Mouse (Mus musculus) forebrain, postnatal 0 days (tissue): ENCODE measurements around the gene Sh2d3c. TPM values are rescaled to one million over a fixed set of nuclear protein-coding genes. Genes with fewer than 3 reads are reported as not detected.

Source experiments
- ATAC-seq: fragments of 200-750 bp; cut with Nextera tagmentation; 2 replicates; pipeline ENCODE4 v1.8.0; 2017; ENCODE audit warnings: mild to moderate bottlenecking, moderate library complexity
- DNase-seq: peaks from one replicate; pipeline ENCODE4 v3.0.0-alpha.2; 2015
- H3K27ac ChIP-seq: fragments of 300-500 bp; sonication (generic); 2 replicates; pipeline ENCODE4 v1.5.1; 2014; ENCODE audit warnings: low read depth, mild to moderate bottlenecking, antibody characterized with exemption, low read length, moderate library complexity, mixed read lengths
- H3K27me3 ChIP-seq: fragments of 300-500 bp; sonication (generic); 2 replicates; pipeline ENCODE4 v1.6.1; 2014; ENCODE audit warnings: mild to moderate bottlenecking, low read length, mixed read lengths; ENCODE audit not compliant: insufficient read depth
- H3K36me3 ChIP-seq: fragments of 300-500 bp; sonication (generic); 2 replicates; pipeline ENCODE4 v1.6.1; 2014; ENCODE audit warnings: mild to moderate bottlenecking, moderate library complexity; ENCODE audit not compliant: insufficient read depth
- H3K4me1 ChIP-seq: fragments of 300-500 bp; sonication (generic); 2 replicates; pipeline ENCODE4 v1.6.1; 2014; ENCODE audit warnings: antibody characterized with exemption; ENCODE audit not compliant: insufficient read depth
- H3K4me2 ChIP-seq: fragments of 300-500 bp; sonication (generic); 2 replicates; pipeline ENCODE4 v1.6.1; 2014; ENCODE audit warnings: low read depth, mild to moderate bottlenecking, moderate library complexity
- H3K4me3 ChIP-seq: fragments of 300-500 bp; sonication (generic); 2 replicates; pipeline ENCODE4 v1.5.1; 2014; ENCODE audit warnings: low read depth, low read length, mixed read lengths
- H3K9ac ChIP-seq: fragments of 300-500 bp; sonication (generic); 2 replicates; pipeline ENCODE4 v1.6.1; 2014; ENCODE audit warnings: mild to moderate bottlenecking
- H3K9me3 ChIP-seq: fragments of 300-500 bp; sonication (generic); 2 replicates; pipeline ENCODE4 v1.6.1; 2016; ENCODE audit warnings: low read length
- CTCF ChIP-seq: sonication (generic); IDR thresholded peaks from 2 replicates; pipeline ENCODE4 v1.5.1; 2016; ENCODE audit warnings: antibody characterized with exemption, control low read depth, low read depth
- WGBS: fragments of 180-500 bp; shearing (Covaris S2); extraction: QIAGEN DNeasy Blood & Tissue Kit; methylation state at CpG from one replicate; pipeline ENCODE4 v1.1.7; 2014; 5-methylcytosine and 5-hydroxymethylcytosine counted together
- microRNA counts: library from miRNA; unstranded; fragments of <30 nt; microRNA quantifications from one replicate; lab custom pipeline; 2015
- microRNA-seq, 2 experiments: library from miRNA; unstranded; fragments of <30 nt; microRNA quantifications; one replicate each; pipeline ENCODE4; 2016
- polyA plus RNA-seq: library from polyadenylated mRNA; unstranded; fragments of >200 nt; fragmentation: Nextera tagmentation; extraction: Ambion mirVana; gene quantifications from 2 replicates; pipeline ENCODE4 v1.2.1, GENCODE M21; 2015
- total RNA-seq: library from RNA; depleted of rRNA; stranded (reverse); fragments of >200 nt; gene quantifications from 2 replicates; pipeline ENCODE4 v1.2.3, GENCODE M21; 2014; rRNA removed

The Sh2d3c gene
- total and polyA plus RNA-seq, 2 experiments from 2014 or later: 24.1 to 48.9 TPM

DNA sequence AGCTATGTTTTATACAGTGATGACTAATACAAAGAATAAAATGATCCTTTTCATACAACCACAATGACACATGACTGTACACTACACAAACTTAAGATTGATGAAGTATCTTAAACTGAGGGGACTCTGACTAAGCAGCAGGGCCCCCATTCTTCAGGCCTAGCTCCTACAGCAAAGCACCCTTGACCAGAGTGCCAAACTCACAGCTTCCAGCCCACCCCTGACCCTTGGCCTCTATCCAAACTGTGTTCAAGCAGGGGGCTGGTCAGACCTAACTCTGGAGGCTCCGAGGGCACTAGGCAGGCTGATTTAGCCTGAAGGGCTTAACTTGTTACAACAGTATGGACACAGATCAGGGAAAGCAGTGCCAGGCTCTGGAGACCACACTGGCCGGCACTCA lies 67.7 kb downstream of the Sh2d3c start:
- ATAC-seq (no peak), DNase-seq (no peak)
- Histone ChIP-seq H3K36me3 (peaks cover 35% of the 10 kb centered on the region), H3K4me2 (no peak overlapping the region), H3K4me1 (no peaks in the 10 kb centered on the region), H3K27ac (no peak overlapping the region), H3K4me3 (no peak overlapping the region), H3K9ac (no peak overlapping the region), H3K9me3 (no peaks in the 10 kb centered on the region), H3K27me3 (no peaks in the 10 kb centered on the region)
- no peak for TF ChIP-seq CTCF
- WGBS: 64% methylated on average over 2 of the region's 2 CpGs

GRCm38 (mm10) chr2:32791297-32791696 lies 70.4 kb downstream of the Sh2d3c start:
- H3K4me1 ChIP-seq: no peaks in the 10 kb centered on the region
- ATAC-seq (no peak), DNase-seq (no peak)
- peaks cover 62% of the 10 kb centered on the region for H3K36me3 ChIP-seq
- 54% methylated on average over 6 of the region's 6 CpGs for WGBS
- no peak overlapping the region for H3K9ac ChIP-seq
- H3K4me3 ChIP-seq: no peak overlapping the region
- no peaks in the 10 kb centered on the region for H3K27me3 ChIP-seq
- H3K9me3 ChIP-seq: no peaks in the 10 kb centered on the region
- H3K27ac ChIP-seq: no peak overlapping the region
- H3K4me2 ChIP-seq: no peak overlapping the region
- TF ChIP-seq CTCF: no peak

DNA sequence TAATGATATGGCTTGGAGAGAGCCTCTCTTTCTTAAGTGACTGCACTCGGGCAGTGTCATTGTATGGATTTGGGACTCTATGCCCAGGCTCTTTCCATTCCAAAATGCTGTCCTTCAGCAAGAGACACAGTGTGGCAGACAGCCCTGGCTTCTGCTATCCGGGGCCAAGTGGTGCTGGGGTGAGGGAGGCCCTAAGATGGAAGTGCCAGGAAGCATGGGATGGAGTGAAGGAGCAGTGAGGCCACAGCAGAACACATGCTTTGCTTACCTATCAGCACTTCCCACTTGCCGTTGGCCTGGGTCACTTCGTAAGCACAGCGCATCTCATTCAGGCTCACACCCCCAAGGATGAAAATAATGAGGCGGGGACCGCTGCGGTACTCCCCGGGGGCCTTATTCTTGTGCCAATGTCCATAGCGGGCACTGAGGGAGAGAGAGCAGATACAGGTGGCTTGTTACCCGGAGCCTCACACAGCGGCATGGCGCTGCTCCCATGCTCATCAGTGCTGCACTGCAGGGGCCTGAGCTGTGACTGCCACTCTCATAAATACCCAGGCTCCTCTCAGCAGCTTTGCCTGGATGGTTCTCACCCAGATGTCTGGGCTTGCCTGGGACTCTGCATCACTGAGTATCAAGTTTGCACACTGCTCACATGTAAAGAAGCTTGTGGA lies 75.0 kb downstream of the Sh2d3c start:
- H3K9me3 ChIP-seq: no peaks in the 10 kb centered on the region
- ATAC-seq (no peak), DNase-seq (no peak)
- peaks cover 87% of the 10 kb centered on the region for H3K36me3 ChIP-seq
- WGBS: 82% methylated on average over 13 of the region's 13 CpGs
- no peaks in the 10 kb centered on the region for H3K4me1 ChIP-seq
- no peak overlapping the region for H3K4me2 ChIP-seq
- H3K27me3 ChIP-seq: no peaks in the 10 kb centered on the region
- no peak overlapping the region for H3K27ac ChIP-seq
- no peak for TF ChIP-seq CTCF
- no peak overlapping the region for H3K9ac ChIP-seq
- H3K4me3 ChIP-seq: no peak overlapping the region

GRCm38 (mm10) chr2:32798251-32798962 lies 77.6 kb downstream of the Sh2d3c start:
- ATAC-seq (no peak), DNase-seq (no peak)
- no peaks in the 10 kb centered on the region for H3K9me3 ChIP-seq
- H3K4me2 ChIP-seq: no peak overlapping the region
- H3K4me1 ChIP-seq: no peaks in the 10 kb centered on the region
- no peak overlapping the region for H3K27ac ChIP-seq
- TF ChIP-seq CTCF: no peak
- H3K36me3 ChIP-seq: peaks cover 97% of the 10 kb centered on the region
- 81% methylated on average over 10 of the region's 10 CpGs for WGBS
- H3K27me3 ChIP-seq: no peaks in the 10 kb centered on the region
- H3K9ac ChIP-seq: no peak overlapping the region
- no peak overlapping the region for H3K4me3 ChIP-seq

MicroRNAs within 50 kb of the gene (microRNA counts, 519-probe panel; counts per million panel counts)
- not detected for microRNA mmu-miR-2861 (lab: Ali Mortazavi, UCI)

Small RNA genes within 50 kb of the gene (microRNA-seq; reads per million reads assigned to microRNA genes)
- gene Gm47291 (0 reads per million in 2 experiments), gene Mir2861 (0 reads per million in 2 experiments), gene Mir3960 (0 to 0.12 reads per million in 2 experiments), gene Mir8093 (0 reads per million in 2 experiments)

Other genes starting within 250 kb of the Sh2d3c start
- gene Fam102a, start 185.7 kb upstream of the Sh2d3c start, total RNA-seq: 17.6 and 19.7 TPM in 2 replicates
- 7.2 and 7.5 TPM in 2 replicates for gene Fam102a, start 185.7 kb upstream of the Sh2d3c start, polyA plus RNA-seq
- 59.2 and 60.5 TPM in 2 replicates for gene Dpm2, start 150.2 kb upstream of the Sh2d3c start, total RNA-seq
- 142 and 152 TPM in 2 replicates for gene Dpm2, start 150.2 kb upstream of the Sh2d3c start, polyA plus RNA-seq
- gene Pip5kl1, start 146.3 kb upstream of the Sh2d3c start, total RNA-seq: 6.4 and 11.8 TPM in 2 replicates
- 5.6 and 8.2 TPM in 2 replicates for gene Pip5kl1, start 146.3 kb upstream of the Sh2d3c start, polyA plus RNA-seq
- gene 9430097D07Rik, start 145.4 kb upstream of the Sh2d3c start, total RNA-seq: 0.38 and 1.0 TPM in 2 replicates
- gene 9430097D07Rik, start 145.4 kb upstream of the Sh2d3c start, polyA plus RNA-seq: 0.26 and 0.45 TPM in 2 replicates
- 32.4 and 35.5 TPM in 2 replicates for gene St6galnac4, start 134.0 kb upstream of the Sh2d3c start, total RNA-seq
- gene St6galnac4, start 134.0 kb upstream of the Sh2d3c start, polyA plus RNA-seq: 31.3 and 33.2 TPM in 2 replicates
- 65.3 and 72.9 TPM in 2 replicates for gene St6galnac6, start 121.3 kb upstream of the Sh2d3c start, total RNA-seq
- 34.8 and 42.3 TPM in 2 replicates for gene St6galnac6, start 121.3 kb upstream of the Sh2d3c start, polyA plus RNA-seq
- 114 and 123 TPM in 2 replicates for gene Ak1, start 99.3 kb upstream of the Sh2d3c start, total RNA-seq
- gene Ak1, start 99.3 kb upstream of the Sh2d3c start, polyA plus RNA-seq: 119 and 123 TPM in 2 replicates
- 8.2 and 14.7 TPM in 2 replicates for gene Eng, start 74.5 kb upstream of the Sh2d3c start, total RNA-seq
- 19.3 and 22.1 TPM in 2 replicates for gene Eng, start 74.5 kb upstream of the Sh2d3c start, polyA plus RNA-seq
- 22.4 and 31.5 TPM in 2 replicates for gene Fpgs, start 16.9 kb upstream of the Sh2d3c start, total RNA-seq
- gene Fpgs, start 16.9 kb upstream of the Sh2d3c start, polyA plus RNA-seq: 20.7 and 22.0 TPM in 2 replicates
- gene Cdk9, start 8.0 kb upstream of the Sh2d3c start, total RNA-seq: 90.5 and 94.5 TPM in 2 replicates
- gene Cdk9, start 8.0 kb upstream of the Sh2d3c start, polyA plus RNA-seq: 66.5 and 67.5 TPM in 2 replicates
- 2.1 and 4.3 TPM in 2 replicates for gene 6330409D20Rik, start 20.0 kb downstream of the Sh2d3c start, total RNA-seq
- gene 6330409D20Rik, start 20.0 kb downstream of the Sh2d3c start, polyA plus RNA-seq: 2.2 and 2.9 TPM in 2 replicates
- 51.4 and 54.3 TPM in 2 replicates for gene Tor2a, start 36.2 kb downstream of the Sh2d3c start, total RNA-seq
- gene Tor2a, start 36.2 kb downstream of the Sh2d3c start, polyA plus RNA-seq: 40.7 and 44.8 TPM in 2 replicates
- gene Ttc16, start 54.6 kb downstream of the Sh2d3c start, total RNA-seq: 1.00 and 1.8 TPM in 2 replicates
- gene Ttc16, start 54.6 kb downstream of the Sh2d3c start, polyA plus RNA-seq: 0.68 and 1.2 TPM in 2 replicates
- gene Ptrh1, start 54.7 kb downstream of the Sh2d3c start, total RNA-seq: 2.4 and 5.5 TPM in 2 replicates
- gene Ptrh1, start 54.7 kb downstream of the Sh2d3c start, polyA plus RNA-seq: 4.0 and 4.8 TPM in 2 replicates
- 1.0 and 1.2 TPM in 2 replicates for gene Cfap157, start 63.4 kb downstream of the Sh2d3c start, total RNA-seq
- 0.94 and 2.8 TPM in 2 replicates for gene Cfap157, start 63.4 kb downstream of the Sh2d3c start, polyA plus RNA-seq
- gene Stxbp1, start 126.2 kb downstream of the Sh2d3c start, total RNA-seq: 109 and 135 TPM in 2 replicates
- 268 and 350 TPM in 2 replicates for gene Stxbp1, start 126.2 kb downstream of the Sh2d3c start, polyA plus RNA-seq
- gene Fam129b, start 155.1 kb downstream of the Sh2d3c start, total RNA-seq: 38.1 and 43.9 TPM in 2 replicates
- gene Fam129b, start 155.1 kb downstream of the Sh2d3c start, polyA plus RNA-seq: 26.6 and 27.7 TPM in 2 replicates
- 266 and 507 TPM in 2 replicates for gene Rpl12, start 240.5 kb downstream of the Sh2d3c start, total RNA-seq
- 102 and 129 TPM in 2 replicates for gene Rpl12, start 240.5 kb downstream of the Sh2d3c start, polyA plus RNA-seq
- 23.1 and 28.7 TPM in 2 replicates for gene Lrsam1, start 240.6 kb downstream of the Sh2d3c start, total RNA-seq
- 12.7 and 17.4 TPM in 2 replicates for gene Lrsam1, start 240.6 kb downstream of the Sh2d3c start, polyA plus RNA-seq